Mouse (Mus musculus) liver, embryonic 11.5 days (tissue): Measurements from ENCODE around the gene Tubb2b. TPM values are rescaled to one million over a fixed set of nuclear protein-coding genes. Genes with fewer than 3 reads are reported as not detected.

Source experiments
- ATAC-seq: fragments of 200-750 bp; cut with Nextera tagmentation; replicated peaks from 2 replicates; pipeline ENCODE4 v1.8.0; 2017; ENCODE audit warnings: moderate number of reproducible peaks, mild to moderate bottlenecking, moderate TSS enrichment, moderate library complexity; ENCODE audit not compliant: low FRiP score
- DNase-seq: peaks from one replicate; pipeline ENCODE4 v3.0.0-alpha.2; 2017; ENCODE audit warnings: low spot score
- H3K27ac ChIP-seq: fragments of 300-500 bp; sonication (generic); 2 replicates; pipeline ENCODE4 v1.5.1; 2014; ENCODE audit warnings: mild to moderate bottlenecking, low read depth, low read length, control low read depth
- H3K27me3 ChIP-seq: fragments of 300-500 bp; sonication (generic); replicated peaks from 2 replicates; pipeline ENCODE4 v1.6.1; 2014; ENCODE audit warnings: low read length, mixed read lengths; ENCODE audit not compliant: control insufficient read depth, insufficient read depth
- H3K36me3 ChIP-seq: fragments of 300-500 bp; sonication (generic); 2 replicates; pipeline ENCODE4 v1.6.1; 2014; ENCODE audit warnings: mild to moderate bottlenecking, low read length, moderate library complexity, mixed read lengths; ENCODE audit not compliant: control insufficient read depth, insufficient read depth
- H3K4me1 ChIP-seq: fragments of 300-500 bp; sonication (generic); replicated peaks from 2 replicates; pipeline ENCODE4 v1.6.1; 2014; ENCODE audit warnings: low read length, mixed read lengths; ENCODE audit not compliant: control insufficient read depth, insufficient read depth
- H3K4me2 ChIP-seq: fragments of 300-500 bp; sonication (generic); 2 replicates; pipeline ENCODE4 v1.6.1; 2014; ENCODE audit warnings: mild to moderate bottlenecking, control low read depth, moderate library complexity
- H3K4me3 ChIP-seq: fragments of 300-500 bp; sonication (generic); 2 replicates; pipeline ENCODE4 v1.5.1; 2014; ENCODE audit warnings: low read depth, low read length, control low read depth
- H3K9ac ChIP-seq: fragments of 300-500 bp; sonication (generic); 2 replicates; pipeline ENCODE4 v1.6.1; 2014; ENCODE audit warnings: low read depth, low read length, control low read depth
- H3K9me3 ChIP-seq: fragments of 300-500 bp; sonication (generic); 2 replicates; pipeline ENCODE4 v1.6.1; 2016; ENCODE audit warnings: low read length, inconsistent platforms, mixed read lengths; ENCODE audit not compliant: control insufficient read depth
- WGBS: fragments of 180-500 bp; shearing (Covaris S2); extraction: QIAGEN DNeasy Blood & Tissue Kit; methylation state at CpG from one replicate; pipeline ENCODE4 v1.1.7; 2014; 5-methylcytosine and 5-hydroxymethylcytosine counted together
- polyA plus RNA-seq: library from polyadenylated mRNA; unstranded; fragments of >200 nt; fragmentation: Nextera tagmentation; extraction: Ambion mirVana; gene quantifications from 2 replicates; pipeline ENCODE4 v1.2.1, GENCODE M21; 2014

The Tubb2b gene
- polyA plus RNA-seq, 1 experiment from 2014 or later, result 7.7 TPM

- Histone ChIP-seq H3K9ac (no peak overlapping the region), H3K27ac (no peak overlapping the region; the same call in 1 of the 2 replicates), H3K4me3 (no peak overlapping the region), H3K9me3 (no peaks in the 10 kb centered on the region), H3K4me1 (peaks cover 7% of the 10 kb centered on the region), H3K4me2 (no peak overlapping the region), H3K36me3 (no peaks in the 10 kb centered on the region), H3K27me3 (peaks cover 20% of the 10 kb centered on the region)
- no peak for DNase-seq
- no peak for ATAC-seq
- WGBS, result 69% methylated on average over 3 of the region's 3 CpGs
Observed at GRCm38 (mm10) chr13:34148181-34148580, 17.9 kb upstream of the Tubb2b start.

DNA sequence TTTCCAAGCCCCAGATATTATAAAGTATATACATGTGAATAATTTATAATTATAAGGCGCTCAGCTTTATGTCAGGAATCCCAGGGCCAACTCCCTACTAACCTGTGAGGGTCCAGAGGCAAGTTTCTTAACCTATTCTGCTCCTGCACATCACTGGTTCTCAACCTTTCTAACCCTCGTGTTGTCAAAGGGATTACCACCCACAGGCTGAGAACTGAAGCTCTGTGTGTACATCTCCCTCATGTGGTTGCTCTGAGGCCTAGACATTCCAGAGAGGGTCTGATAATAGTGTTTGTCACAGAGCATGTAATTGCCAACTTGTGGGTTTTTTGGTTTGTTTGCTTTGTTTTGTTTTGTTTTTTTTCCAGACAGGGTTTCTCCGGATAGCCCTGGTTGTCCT, 16.6 kb upstream of the Tubb2b start:
- ATAC-seq (no peak), DNase-seq (no peak)
- no peaks in the 10 kb centered on the region for H3K9me3 ChIP-seq
- no peak overlapping the region for H3K27ac ChIP-seq
- no peak overlapping the region for H3K4me2 ChIP-seq
- WGBS, result 62% methylated on average over 3 of the region's 3 CpGs
- no peak overlapping the region for H3K9ac ChIP-seq
- H3K27me3 ChIP-seq, result peaks cover 20% of the 10 kb centered on the region
- peaks cover 7% of the 10 kb centered on the region for H3K4me1 ChIP-seq
- H3K36me3 ChIP-seq, result no peaks in the 10 kb centered on the region
- no peak overlapping the region for H3K4me3 ChIP-seq

DNA sequence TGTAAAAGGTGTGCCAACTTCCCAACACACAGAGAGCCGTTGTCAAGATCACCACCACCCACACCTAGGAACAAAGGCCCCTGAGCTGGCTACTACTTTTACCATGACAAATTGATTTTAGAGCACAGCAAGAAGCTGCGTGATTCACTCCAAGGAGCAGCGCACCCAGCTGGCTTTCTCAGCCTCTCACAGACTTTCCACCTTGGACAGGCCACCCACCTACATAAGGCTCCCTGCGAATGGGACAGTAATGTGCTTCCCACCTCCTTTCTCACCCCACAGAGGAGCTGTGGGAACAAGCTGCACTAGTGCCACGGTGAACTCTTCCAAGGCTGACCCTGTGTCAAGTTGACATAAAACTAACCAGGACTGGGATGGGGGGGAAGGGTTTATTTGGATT, 13.1 kb upstream of the Tubb2b start:
- no peak overlapping the region for H3K27ac ChIP-seq
- H3K9ac ChIP-seq, result no peak overlapping the region
- no peaks in the 10 kb centered on the region for H3K9me3 ChIP-seq
- DNase-seq (no peak), ATAC-seq (no peak)
- 70% methylated on average over 5 of the region's 5 CpGs for WGBS
- no peak overlapping the region for H3K4me3 ChIP-seq
- H3K27me3 ChIP-seq, result peaks cover 6% of the 10 kb centered on the region
- H3K36me3 ChIP-seq, result no peaks in the 10 kb centered on the region
- no peaks in the 10 kb centered on the region for H3K4me1 ChIP-seq
- no peak overlapping the region for H3K4me2 ChIP-seq

GRCm38 (mm10) chr13:34136605-34137004, 6.3 kb upstream of the Tubb2b start:
- no peaks in the 10 kb centered on the region for H3K36me3 ChIP-seq
- H3K27me3 ChIP-seq, result peaks cover 41% of the 10 kb centered on the region
- DNase-seq (no peak), ATAC-seq (no peak)
- no peak overlapping the region for H3K4me2 ChIP-seq
- no peaks in the 10 kb centered on the region for H3K9me3 ChIP-seq
- peaks cover 8% of the 10 kb centered on the region; the same call in 1 of the 2 replicates for H3K4me1 ChIP-seq
- 73% methylated on average over 7 of the region's 7 CpGs for WGBS
- H3K4me3 ChIP-seq, result no peak overlapping the region
- no peak overlapping the region for H3K27ac ChIP-seq
- H3K9ac ChIP-seq, result no peak overlapping the region

DNA sequence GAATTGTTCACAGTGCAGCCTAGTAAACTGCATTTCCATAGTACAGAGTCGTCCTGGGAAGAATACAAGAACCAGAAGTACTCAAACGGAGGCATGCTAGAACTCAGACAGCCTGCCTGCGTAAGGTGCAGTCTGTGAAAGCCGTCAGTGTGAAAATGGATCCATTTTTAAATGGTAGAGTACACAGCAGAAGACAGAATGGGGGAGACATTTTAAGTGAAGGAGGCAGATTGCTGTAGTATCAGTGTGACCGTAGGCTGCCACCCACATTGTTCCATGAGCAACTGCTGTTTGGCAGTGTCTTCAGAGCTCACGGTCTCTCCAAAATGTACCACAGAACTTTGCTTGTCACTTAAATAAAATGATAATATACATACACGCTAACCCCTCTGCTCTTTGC, 4.0 kb upstream of the Tubb2b start:
- no peak overlapping the region for H3K9ac ChIP-seq
- peaks cover 18% of the 10 kb centered on the region for H3K4me1 ChIP-seq
- no peak for ATAC-seq

GRCm38 (mm10) chr13:34133326-34134071, 3.2 kb upstream of the Tubb2b start:
- H3K27ac ChIP-seq, result no peak overlapping the region
- H3K36me3 ChIP-seq, result no peaks in the 10 kb centered on the region
- ATAC-seq (no peak), DNase-seq (no peak)
- H3K4me3 ChIP-seq, result no peak overlapping the region
- H3K4me1 ChIP-seq, result peaks cover 18% of the 10 kb centered on the region
- 18% methylated on average over 15 of the region's 15 CpGs for WGBS
- H3K9ac ChIP-seq, result no peak overlapping the region
- H3K4me2 ChIP-seq, result peak overlapping the region; percentile 36
- H3K9me3 ChIP-seq, result no peaks in the 10 kb centered on the region
- H3K27me3 ChIP-seq, result peaks cover 59% of the 10 kb centered on the region

More for the DNA sequence above, 4.0 kb upstream of the Tubb2b start:
- DNase-seq, result no peak
- H3K9me3 ChIP-seq, result no peaks in the 10 kb centered on the region
- 71% methylated on average over 7 of the region's 7 CpGs for WGBS
- H3K27ac ChIP-seq, result no peak overlapping the region
- no peaks in the 10 kb centered on the region for H3K36me3 ChIP-seq
- no peak overlapping the region for H3K4me2 ChIP-seq
- H3K27me3 ChIP-seq, result peaks cover 59% of the 10 kb centered on the region
- no peak overlapping the region for H3K4me3 ChIP-seq

- H3K36me3 ChIP-seq, result no peaks in the 10 kb centered on the region
- H3K9me3 ChIP-seq, result no peaks in the 10 kb centered on the region
- ATAC-seq, result no peak
- 35% methylated on average over 6 of the region's 6 CpGs for WGBS
- H3K4me3 ChIP-seq, result no peak overlapping the region
- no peak overlapping the region for H3K9ac ChIP-seq
- no peak overlapping the region for H3K27ac ChIP-seq
- H3K27me3 ChIP-seq, result peaks cover 58% of the 10 kb centered on the region
- no peak overlapping the region; the same call in 1 of the 2 replicates for H3K4me2 ChIP-seq
- no peak for DNase-seq
- H3K4me1 ChIP-seq, result peaks cover 18% of the 10 kb centered on the region
Observed at GRCm38 (mm10) chr13:34132875-34133274, 2.6 kb upstream of the Tubb2b start.

- Histone ChIP-seq H3K4me2 (peak overlapping the region; percentile 91), H3K4me3 (peak overlapping the region; percentile 11; the same call in 1 of the 2 replicates), H3K36me3 (no peaks in the 10 kb centered on the region), H3K4me1 (peaks cover 18% of the 10 kb centered on the region), H3K9ac (no peak overlapping the region), H3K9me3 (no peaks in the 10 kb centered on the region), H3K27me3 (peaks cover 54% of the 10 kb centered on the region), H3K27ac (no peak overlapping the region)
- DNase-seq (no peak), ATAC-seq (no peak)
- WGBS, result 3% methylated on average over 15 of the region's 15 CpGs
Observed at GRCm38 (mm10) chr13:34132299-34132698, 2.0 kb upstream of the Tubb2b start.

DNA sequence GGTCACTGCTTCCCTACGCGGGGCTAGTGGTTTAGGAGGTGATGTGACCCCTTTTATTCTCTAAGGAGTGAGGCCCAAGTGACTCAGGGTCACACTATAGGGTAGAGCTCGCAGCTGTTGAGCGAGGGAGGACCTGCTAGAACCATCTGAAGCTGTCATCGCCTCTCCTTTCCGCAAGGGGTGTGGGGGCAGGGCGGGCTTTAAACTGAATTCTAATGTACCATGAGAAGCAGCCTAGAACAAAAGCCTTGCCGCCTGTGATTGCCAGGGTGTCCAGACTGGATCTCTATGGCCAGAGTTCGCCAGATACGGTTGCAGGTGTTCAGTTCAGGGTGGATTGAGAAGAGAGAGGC, 1.4 kb upstream of the Tubb2b start:
- no peak overlapping the region for H3K27ac ChIP-seq
- H3K27me3 ChIP-seq, result peaks cover 54% of the 10 kb centered on the region
- H3K4me1 ChIP-seq, result peaks cover 18% of the 10 kb centered on the region
- H3K9me3 ChIP-seq, result no peaks in the 10 kb centered on the region
- WGBS, result 6% methylated on average over 10 of the region's 10 CpGs
- H3K4me3 ChIP-seq, result peak overlapping the region; percentile 66
- DNase-seq (peak; percentile 54), ATAC-seq (no peak)
- peak overlapping the region; percentile 91 for H3K4me2 ChIP-seq
- peak overlapping the region; percentile 1; the same call in 1 of the 2 replicates for H3K9ac ChIP-seq
- no peaks in the 10 kb centered on the region for H3K36me3 ChIP-seq
